Mouse (Mus musculus): ENCODE results near the gene Snrnp25. TPM values are rescaled to one million over a fixed set of nuclear protein-coding genes. Genes with fewer than 3 reads are reported as not detected.

Snrnp25 gene
- polyA plus RNA-seq, 2 experiments, result 46.7 to 52.1 TPM

GRCm38 (mm10) chr11:32245614-32246013 is 40.4 kb downstream of the Snrnp25 start:
- DNase-seq (ENCODE audit: low spot score) (no peak), ATAC-seq (ENCODE audit: low FRiP score, low read depth) (no peak)
- Histone ChIP-seq H3K4me2 (replicated peaks; ENCODE audit: low read depth, low read length, severe bottlenecking) (no peak overlapping the region), H3K27me3 (ENCODE audit: control insufficient read depth, insufficient read depth, low read length) (no peaks in the 10 kb centered on the region), H3K9ac (ENCODE audit: low read depth, low read length, severe bottlenecking) (no peak overlapping the region), H3K27ac (replicated peaks; ENCODE audit: low read depth, low read length) (no peak overlapping the region), H3K36me3 (ENCODE audit: control insufficient read depth, insufficient read depth, low read length) (peaks cover 82% of the 10 kb centered on the region), H3K4me1 (ENCODE audit: control insufficient read depth, insufficient read depth, low read length) (no peaks in the 10 kb centered on the region), H3K9me3 (ENCODE audit: control insufficient read depth, low read length) (no peaks in the 10 kb centered on the region), H3K4me3 (replicated peaks; ENCODE audit: low read length) (no peak overlapping the region)
- no peak for TF ChIP-seq POLR2A (IDR thresholded peaks at IDR 0.05; ENCODE audit: borderline replicate concordance, extremely low read depth, insufficient read depth, insufficient read length)
- 96% methylated on average over 6 of the region's 6 CpGs for WGBS

DNA sequence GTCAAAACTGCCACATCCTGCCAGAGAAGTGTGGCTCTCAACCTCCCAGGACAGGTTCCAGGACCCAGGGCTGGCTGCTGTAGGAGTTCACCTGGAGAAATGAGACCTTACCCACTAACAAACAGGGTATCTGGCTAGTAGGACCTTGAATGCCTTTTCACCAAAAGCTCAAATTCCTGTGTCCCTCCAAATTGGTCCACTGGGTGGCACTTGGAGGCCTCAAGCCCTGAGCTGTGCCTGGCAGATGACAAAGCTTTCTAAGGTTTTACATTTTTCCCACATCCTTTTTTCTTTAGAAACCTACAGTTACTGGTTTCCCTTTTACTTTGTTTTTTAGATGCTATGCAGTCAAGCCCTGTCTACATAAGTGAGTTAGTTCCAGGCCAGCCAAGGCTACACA is 41.9 kb downstream of the Snrnp25 start:
- H3K36me3 ChIP-seq (ENCODE audit: control insufficient read depth, insufficient read depth, low read length), result peaks cover 71% of the 10 kb centered on the region

DNA sequence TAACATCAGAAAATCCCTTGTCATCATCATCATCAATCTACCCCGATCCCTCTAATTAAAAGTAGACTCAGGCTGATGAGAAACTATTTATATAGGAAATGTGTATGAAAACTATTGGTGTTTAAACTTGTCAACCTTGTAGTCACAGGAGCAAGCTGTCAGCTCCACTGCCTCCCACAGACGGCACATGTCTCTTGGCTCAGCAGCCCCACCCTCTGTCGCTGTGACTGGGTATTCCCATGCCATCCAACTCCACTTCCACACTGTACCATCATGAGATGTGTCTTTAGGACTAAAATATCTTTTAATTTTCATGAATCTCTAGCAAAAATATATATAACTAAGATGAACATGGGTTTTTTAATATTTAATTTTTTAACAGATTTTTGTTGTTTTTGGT is 43.1 kb downstream of the Snrnp25 start:
- no peak for ATAC-seq (ENCODE audit: low FRiP score, low read depth)
- H3K36me3 ChIP-seq (ENCODE audit: control insufficient read depth, insufficient read depth, low read length), result peaks cover 69% of the 10 kb centered on the region

More for the DNA sequence above, 41.9 kb downstream of the Snrnp25 start:
- H3K4me2 ChIP-seq (replicated peaks; ENCODE audit: low read depth, low read length, severe bottlenecking), result no peak overlapping the region
- H3K9me3 ChIP-seq (ENCODE audit: control insufficient read depth, low read length), result no peaks in the 10 kb centered on the region
- H3K27ac ChIP-seq (replicated peaks; ENCODE audit: low read depth, low read length), result no peak overlapping the region
- H3K4me3 ChIP-seq (replicated peaks; ENCODE audit: low read length), result no peak overlapping the region
- H3K4me1 ChIP-seq (ENCODE audit: control insufficient read depth, insufficient read depth, low read length), result no peaks in the 10 kb centered on the region
- no peak overlapping the region for H3K9ac ChIP-seq (ENCODE audit: low read depth, low read length, severe bottlenecking)
- no peak for DNase-seq (ENCODE audit: low spot score)
- no peaks in the 10 kb centered on the region for H3K27me3 ChIP-seq (ENCODE audit: control insufficient read depth, insufficient read depth, low read length)
- no peak for TF ChIP-seq POLR2A (IDR thresholded peaks at IDR 0.05; ENCODE audit: borderline replicate concordance, extremely low read depth, insufficient read depth, insufficient read length)
- ATAC-seq (ENCODE audit: low FRiP score, low read depth), result no peak

DNA sequence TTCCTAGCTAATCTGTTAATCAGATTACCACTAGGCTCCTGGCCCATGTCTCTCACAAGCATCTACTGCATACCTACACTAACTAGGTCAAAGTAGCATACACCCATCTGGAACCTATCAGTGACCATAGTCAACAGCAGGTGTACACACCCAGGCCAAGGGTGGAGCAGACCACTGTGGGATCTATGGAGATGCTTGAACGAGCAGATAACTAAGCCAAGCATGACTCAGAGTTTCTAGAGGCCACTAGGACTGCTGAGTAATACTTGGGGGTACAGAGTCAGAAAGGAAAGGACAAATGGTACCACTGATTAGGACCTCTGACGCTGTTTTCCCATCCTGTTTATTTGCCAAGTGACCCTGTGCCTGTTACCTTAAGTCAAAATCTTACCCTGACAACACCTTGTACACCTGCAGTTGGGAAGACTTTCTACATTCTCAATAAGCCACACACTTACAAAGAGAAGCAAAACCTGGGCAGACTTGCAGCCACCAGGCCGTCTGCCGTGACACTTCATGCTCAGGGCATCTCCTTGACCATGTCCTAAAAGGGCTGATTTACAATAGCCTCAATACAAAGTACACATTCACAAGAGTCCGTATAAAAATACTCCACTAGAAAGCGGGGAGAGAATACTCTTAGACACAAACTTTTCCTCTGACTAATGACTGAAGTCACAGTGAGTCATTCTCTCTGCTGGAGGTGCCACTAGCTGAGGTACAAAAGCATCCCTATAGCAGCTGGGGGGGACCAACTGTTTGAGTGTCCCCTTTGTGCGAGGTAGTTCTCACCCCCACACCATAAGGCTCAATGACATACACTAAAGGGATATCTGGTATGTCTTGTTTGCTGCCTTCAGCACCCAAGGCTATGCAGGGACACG is 45.9 kb downstream of the Snrnp25 start:
- no peak overlapping the region for H3K9ac ChIP-seq (ENCODE audit: low read depth, low read length, severe bottlenecking)
- DNase-seq (ENCODE audit: low spot score) (no peak), ATAC-seq (ENCODE audit: low FRiP score, low read depth) (no peak)
- H3K27me3 ChIP-seq (ENCODE audit: control insufficient read depth, insufficient read depth, low read length), result no peaks in the 10 kb centered on the region
- H3K27ac ChIP-seq (replicated peaks; ENCODE audit: low read depth, low read length), result no peak overlapping the region
- WGBS, result 81% methylated on average over 8 of the region's 8 CpGs
- no peaks in the 10 kb centered on the region for H3K9me3 ChIP-seq (ENCODE audit: control insufficient read depth, low read length)
- no peaks in the 10 kb centered on the region for H3K4me1 ChIP-seq (ENCODE audit: control insufficient read depth, insufficient read depth, low read length)
- no peak for TF ChIP-seq POLR2A (IDR thresholded peaks at IDR 0.05; ENCODE audit: borderline replicate concordance, extremely low read depth, insufficient read depth, insufficient read length)
- H3K4me3 ChIP-seq (replicated peaks; ENCODE audit: low read length), result no peak overlapping the region
- no peak overlapping the region for H3K4me2 ChIP-seq (replicated peaks; ENCODE audit: low read depth, low read length, severe bottlenecking)
- H3K36me3 ChIP-seq (ENCODE audit: control insufficient read depth, insufficient read depth, low read length), result peaks cover 61% of the 10 kb centered on the region

More for the DNA sequence above, 43.1 kb downstream of the Snrnp25 start:
- no peak overlapping the region for H3K9ac ChIP-seq (ENCODE audit: low read depth, low read length, severe bottlenecking)
- no peaks in the 10 kb centered on the region for H3K4me1 ChIP-seq (ENCODE audit: control insufficient read depth, insufficient read depth, low read length)
- no peak for DNase-seq (ENCODE audit: low spot score)
- no peak overlapping the region for H3K27ac ChIP-seq (replicated peaks; ENCODE audit: low read depth, low read length)
- H3K9me3 ChIP-seq (ENCODE audit: control insufficient read depth, low read length), result no peaks in the 10 kb centered on the region
- TF ChIP-seq POLR2A (IDR thresholded peaks at IDR 0.05; ENCODE audit: borderline replicate concordance, extremely low read depth, insufficient read depth, insufficient read length), result no peak
- no peak overlapping the region for H3K4me3 ChIP-seq (replicated peaks; ENCODE audit: low read length)
- 82% methylated on average over 3 of the region's 3 CpGs for WGBS
- no peak overlapping the region for H3K4me2 ChIP-seq (replicated peaks; ENCODE audit: low read depth, low read length, severe bottlenecking)
- H3K27me3 ChIP-seq (ENCODE audit: control insufficient read depth, insufficient read depth, low read length), result no peaks in the 10 kb centered on the region

DNA sequence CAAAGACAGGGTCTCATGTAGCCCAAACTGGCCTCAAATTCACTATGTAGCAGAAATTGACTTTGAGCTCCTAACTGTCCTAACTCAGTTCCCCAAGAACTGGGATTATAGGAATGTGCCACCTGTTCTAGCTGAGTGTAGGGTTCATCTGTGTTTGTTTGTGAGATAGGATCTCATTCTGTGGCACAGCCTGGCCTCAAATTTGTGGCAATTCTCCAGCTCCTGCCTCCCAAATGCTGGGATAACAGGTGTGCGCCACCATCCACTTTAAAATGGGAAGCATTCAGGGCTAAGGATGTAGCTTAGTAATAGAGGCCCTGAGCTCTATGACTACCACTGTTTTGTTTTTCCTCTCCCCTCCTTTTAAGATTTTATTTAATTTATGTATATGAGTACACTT is 47.9 kb downstream of the Snrnp25 start:
- no peak for DNase-seq (ENCODE audit: low spot score)
- H3K4me3 ChIP-seq (replicated peaks; ENCODE audit: low read length), result no peak overlapping the region
- no peaks in the 10 kb centered on the region for H3K9me3 ChIP-seq (ENCODE audit: control insufficient read depth, low read length)
- no peak overlapping the region for H3K9ac ChIP-seq (ENCODE audit: low read depth, low read length, severe bottlenecking)
- H3K27ac ChIP-seq (replicated peaks; ENCODE audit: low read depth, low read length), result no peak overlapping the region
- H3K27me3 ChIP-seq (ENCODE audit: control insufficient read depth, insufficient read depth, low read length), result no peaks in the 10 kb centered on the region
- no peaks in the 10 kb centered on the region for H3K4me1 ChIP-seq (ENCODE audit: control insufficient read depth, insufficient read depth, low read length)
- peaks cover 44% of the 10 kb centered on the region for H3K36me3 ChIP-seq (ENCODE audit: control insufficient read depth, insufficient read depth, low read length)
- TF ChIP-seq POLR2A (IDR thresholded peaks at IDR 0.05; ENCODE audit: borderline replicate concordance, extremely low read depth, insufficient read depth, insufficient read length), result no peak
- ATAC-seq (ENCODE audit: low FRiP score, low read depth), result no peak
- no peak overlapping the region for H3K4me2 ChIP-seq (replicated peaks; ENCODE audit: low read depth, low read length, severe bottlenecking)
- WGBS, result 100% methylated on average over 1 of the region's 1 CpGs

All from limb, embryonic 14.5 days (tissue).